Mouse (Mus musculus) c-Kit-positive CD71-positive TER-119-negative erythroid progenitor cells, embryonic 14.5 days (primary cell): ENCODE data around the gene Dcaf11.

Experiments
- DNase-seq: peaks from one replicate; pipeline ENCODE4 v3.0.0-alpha.2; 2013; ENCODE audit warnings: low read depth

Dcaf11 gene

DNA sequence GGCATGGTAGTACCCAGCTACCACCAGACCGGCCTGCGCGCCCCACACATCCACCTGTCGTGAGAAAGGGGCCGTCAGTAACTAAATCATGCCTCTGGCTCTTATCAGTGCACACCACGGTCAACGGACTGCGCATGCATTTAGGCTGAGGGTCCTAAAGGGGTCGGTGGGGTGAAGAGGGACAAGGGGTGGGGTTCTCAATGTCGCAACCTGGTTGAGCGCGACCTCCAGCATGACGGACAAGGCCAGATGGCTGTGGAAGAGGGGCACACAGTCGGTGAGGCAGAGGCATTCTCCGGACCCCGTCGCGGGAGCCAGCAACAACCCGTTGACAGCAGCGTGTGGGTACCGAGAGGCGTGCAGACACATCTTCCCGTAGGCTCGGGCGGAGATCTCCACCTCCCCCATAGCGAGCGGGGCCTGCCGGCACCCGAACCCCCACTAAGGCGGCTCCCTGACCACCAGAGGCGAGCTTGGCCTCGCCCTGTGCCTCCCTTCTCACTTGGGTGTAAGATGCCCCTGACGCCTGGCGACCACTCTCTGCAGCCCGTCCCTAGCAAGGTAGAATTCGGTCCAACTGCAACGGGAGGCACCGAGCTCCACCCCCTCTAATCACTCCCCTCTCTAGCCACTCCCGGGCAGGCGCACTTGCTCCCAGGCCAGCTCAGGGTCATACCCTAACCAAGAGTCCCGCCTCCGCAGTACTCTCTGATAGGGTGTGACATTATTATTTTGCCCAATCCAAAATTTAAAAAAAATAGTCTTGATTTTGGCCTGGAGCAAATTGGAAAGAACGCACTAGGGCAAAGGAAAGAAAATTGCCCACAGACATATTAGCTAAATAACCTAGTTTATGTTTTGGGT, 25.1 kb downstream of the Dcaf11 start, which contains the start of gene Emc9:
Gene Emc9 (minus strand): TSS at position 601 of the 864 bp plus-strand sequence.
- DNase-seq: peak; percentile 87

DNA sequence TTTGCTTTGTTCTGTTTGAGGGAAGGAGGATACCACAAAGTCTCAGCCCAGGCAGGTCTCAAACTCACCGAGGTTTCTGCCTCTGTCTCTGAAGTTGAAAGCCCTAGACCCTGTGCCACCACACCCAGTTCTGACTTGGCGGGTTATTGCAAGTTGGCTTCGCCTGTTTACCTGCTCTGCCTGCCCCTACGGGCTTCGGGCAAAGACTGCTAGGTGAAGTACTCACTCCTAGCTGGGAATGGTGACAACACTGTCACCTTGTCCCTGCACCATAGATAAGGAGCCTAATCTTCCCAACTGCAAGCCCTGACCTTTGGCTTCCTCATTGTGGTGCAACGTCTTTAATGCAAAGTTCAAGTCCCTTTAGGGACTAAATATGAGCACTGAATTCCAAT, 25.8 kb downstream of the Dcaf11 start:
- no peak for DNase-seq

GRCm38 (mm10) chr14:55586149-55586548, 26.3 kb downstream of the Dcaf11 start:
- no peak for DNase-seq

GRCm38 (mm10) chr14:55589271-55589670, 29.5 kb downstream of the Dcaf11 start:
- no peak for DNase-seq

- no peak for DNase-seq
Observed at GRCm38 (mm10) chr14:55589771-55590448, 30.1 kb downstream of the Dcaf11 start.

DNA sequence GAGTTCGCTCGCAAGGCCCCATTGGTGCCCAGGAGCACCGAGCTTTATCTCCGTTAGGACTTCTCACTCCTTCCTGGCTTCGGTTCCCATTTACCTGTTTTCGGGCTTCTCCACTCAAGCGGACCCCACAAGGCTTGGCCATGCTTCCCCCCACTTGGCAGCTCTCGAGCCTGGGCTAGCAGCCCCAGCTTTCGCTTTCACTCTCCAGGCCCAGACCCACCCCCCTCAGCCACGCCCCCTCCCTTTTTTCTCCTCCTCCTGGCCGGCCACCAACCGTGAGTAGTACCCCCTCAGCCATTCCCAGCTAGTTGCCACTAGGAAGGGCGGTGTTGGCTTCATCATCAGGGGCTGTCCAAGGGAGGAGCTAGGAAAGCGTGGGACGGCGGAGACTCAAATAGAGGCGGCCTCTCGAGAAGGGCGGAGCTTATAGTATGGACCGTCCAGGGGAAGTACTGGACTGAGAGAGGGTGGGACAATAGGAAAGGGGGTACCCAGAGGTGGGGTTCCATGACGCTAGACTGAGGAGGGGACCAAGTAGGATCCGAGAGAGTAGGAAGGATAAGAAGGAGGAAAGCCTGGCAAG, 31.0 kb downstream of the Dcaf11 start, which contains the start of gene Psme2:
Gene Psme2 (minus strand): TSS at position 366 of the 583 bp plus-strand sequence.
- DNase-seq: peak; percentile 91

GRCm38 (mm10) chr14:55591331-55591891, 31.6 kb downstream of the Dcaf11 start, which contains the start of gene Rnf31:
Gene Rnf31, plus strand, starts transcription at chr14:55591708.
- peak; percentile 94 for DNase-seq

DNA sequence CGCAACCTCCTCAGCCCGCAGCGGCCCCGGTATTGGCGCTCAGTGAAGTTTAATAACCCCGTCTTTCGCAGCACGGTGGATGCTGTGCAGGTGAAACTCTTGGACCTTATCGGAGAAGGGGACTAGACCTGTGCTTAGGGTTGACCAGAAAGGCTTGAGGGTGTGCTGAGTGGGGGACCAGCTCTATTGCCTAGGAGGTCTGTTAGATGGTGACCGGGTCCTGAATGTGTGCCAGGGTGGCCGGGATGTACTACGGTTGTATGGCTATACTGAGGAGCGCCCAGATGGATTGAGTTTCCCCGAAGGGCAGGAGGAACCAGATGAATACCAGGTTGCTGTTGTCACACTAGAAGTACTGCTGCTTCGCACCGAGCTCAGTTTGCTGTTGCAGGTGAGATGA, 32.4 kb downstream of the Dcaf11 start:
- DNase-seq: no peak

DNA sequence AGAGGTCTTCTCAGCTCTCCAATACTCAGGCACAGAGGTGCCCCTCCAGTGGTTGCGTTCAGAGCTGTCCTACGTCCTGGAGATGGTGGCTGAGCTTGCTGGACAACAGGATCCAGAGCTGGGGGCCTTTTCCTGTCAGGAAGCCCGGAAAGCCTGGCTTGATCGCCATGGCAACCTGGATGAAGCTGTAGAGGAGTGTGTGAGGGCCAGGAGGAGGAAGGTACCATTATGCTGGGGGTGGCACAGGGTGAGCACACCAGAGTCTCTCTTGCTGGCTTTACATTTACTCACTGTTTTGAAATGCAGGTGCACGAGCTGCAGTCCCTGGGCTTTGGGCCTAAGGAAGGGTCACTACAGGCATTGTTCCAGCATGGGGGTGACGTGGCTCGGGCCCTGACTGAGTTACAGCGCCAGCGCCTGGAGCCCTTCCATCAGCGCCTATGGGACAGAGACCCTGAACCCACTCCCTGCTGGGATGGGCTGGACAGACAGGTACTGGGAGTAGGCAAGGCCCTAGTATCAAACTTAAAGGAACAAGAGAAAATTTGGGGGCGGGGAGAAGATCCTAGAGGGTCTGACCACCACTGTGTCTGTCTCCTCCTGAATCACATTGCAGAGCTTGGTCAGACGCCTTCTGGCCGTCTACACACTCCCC, 36.4 kb downstream of the Dcaf11 start:
- no peak for DNase-seq

- DNase-seq: no peak
Observed at GRCm38 (mm10) chr14:55598521-55599390, 39.0 kb downstream of the Dcaf11 start.

GRCm38 (mm10) chr14:55603271-55603632, 43.4 kb downstream of the Dcaf11 start, which contains the start of gene Irf9:
Gene Irf9, plus strand, starts transcription at chr14:55603571.
- DNase-seq: no peak

GRCm38 (mm10) chr14:55603633-55604576, 44.1 kb downstream of the Dcaf11 start:
- peak; percentile 98 for DNase-seq

DNA sequence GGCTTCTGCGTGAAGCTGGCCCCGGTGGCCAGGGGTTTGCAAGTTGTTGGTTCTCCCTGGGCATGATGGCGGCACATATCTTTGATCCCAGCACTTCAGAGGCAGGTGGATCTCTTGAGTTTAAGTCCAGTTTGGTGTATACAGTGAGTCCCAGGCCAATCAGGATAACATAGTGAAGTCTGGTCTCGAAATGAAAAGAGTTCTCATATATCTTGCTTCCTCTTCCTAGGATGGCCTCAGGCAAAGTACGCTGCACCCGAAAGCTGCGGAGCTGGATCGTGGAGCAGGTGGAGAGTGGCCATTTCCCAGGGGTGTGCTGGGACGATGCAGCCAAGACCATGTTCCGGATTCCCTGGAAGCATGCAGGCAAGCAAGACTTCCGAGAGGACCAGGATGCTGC, 45.0 kb downstream of the Dcaf11 start:
- DNase-seq: no peak

GRCm38 (mm10) chr14:55605743-55606459, 46.1 kb downstream of the Dcaf11 start:
- DNase-seq: no peak

DNA sequence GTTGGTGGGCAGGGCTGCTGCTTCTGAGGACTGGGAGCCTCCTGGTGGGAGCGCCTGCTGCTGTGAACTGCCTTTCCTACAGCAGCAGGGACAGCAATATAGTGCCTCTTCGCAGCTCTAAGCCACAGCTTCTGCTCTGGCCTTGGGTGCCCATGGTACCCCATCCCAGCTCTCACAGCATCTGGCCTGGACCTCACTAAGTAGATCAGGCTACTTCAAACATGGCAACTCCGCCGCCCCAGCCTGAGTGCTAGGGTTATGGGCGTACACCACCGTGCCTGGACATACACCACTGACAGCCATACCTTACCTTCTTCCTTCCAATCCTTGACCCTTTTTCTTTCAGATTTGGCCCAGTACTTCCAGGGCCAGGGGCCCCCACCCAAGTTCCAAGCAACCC, 48.5 kb downstream of the Dcaf11 start:
- DNase-seq: no peak

DNA sequence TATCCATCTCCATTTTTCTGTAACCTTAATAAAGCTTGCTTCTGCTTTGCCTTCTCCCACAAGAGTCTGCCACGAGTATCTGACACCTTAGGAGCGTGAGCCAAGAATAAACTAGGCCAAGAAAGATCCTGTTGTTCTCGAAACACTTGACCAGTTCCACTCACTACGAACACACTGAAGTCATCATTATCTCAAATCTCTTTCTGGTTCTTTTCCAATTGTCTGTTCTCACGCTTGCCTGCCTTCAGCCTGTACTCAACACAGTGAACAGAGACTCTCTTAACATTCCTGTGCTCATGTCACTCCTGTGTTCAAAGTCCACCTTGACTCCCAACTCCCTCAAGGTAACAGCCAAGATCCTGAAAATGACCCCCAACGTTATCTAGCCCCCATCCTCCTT, 53.5 kb downstream of the Dcaf11 start:
- no peak for DNase-seq

DNA sequence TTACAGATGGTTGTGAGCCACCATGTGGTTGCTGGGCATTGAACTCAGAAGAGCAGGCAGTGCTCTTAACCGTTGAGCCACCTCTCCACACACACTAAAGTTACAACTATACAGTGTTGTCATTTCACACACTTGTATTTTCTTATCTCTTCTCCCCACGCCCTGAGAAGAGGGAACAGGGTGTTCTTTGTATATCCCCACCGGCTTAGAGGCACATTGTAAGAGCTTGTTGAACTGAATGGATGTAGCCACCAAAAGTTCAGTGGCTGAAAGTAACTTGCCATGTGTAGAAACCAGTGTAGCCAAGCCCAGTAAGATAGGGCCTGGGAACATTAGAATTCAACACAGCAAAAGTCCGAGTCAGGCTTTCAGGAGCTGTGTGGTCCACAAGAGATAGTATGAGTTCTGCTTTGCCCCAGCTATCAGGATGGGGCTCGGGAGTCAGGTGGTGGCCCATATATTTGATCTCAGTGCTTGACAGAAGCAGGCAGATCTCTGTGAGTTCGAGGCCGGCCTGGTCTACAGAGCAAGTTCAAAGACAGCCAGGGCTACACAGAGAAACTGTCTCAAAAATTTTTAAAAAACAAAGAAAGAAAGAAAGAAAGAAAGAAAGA, 54.9 kb downstream of the Dcaf11 start:
- DNase-seq: peak; percentile 85

- no peak for DNase-seq
Observed at GRCm38 (mm10) chr14:55615876-55616275, 56.1 kb downstream of the Dcaf11 start.

DNA sequence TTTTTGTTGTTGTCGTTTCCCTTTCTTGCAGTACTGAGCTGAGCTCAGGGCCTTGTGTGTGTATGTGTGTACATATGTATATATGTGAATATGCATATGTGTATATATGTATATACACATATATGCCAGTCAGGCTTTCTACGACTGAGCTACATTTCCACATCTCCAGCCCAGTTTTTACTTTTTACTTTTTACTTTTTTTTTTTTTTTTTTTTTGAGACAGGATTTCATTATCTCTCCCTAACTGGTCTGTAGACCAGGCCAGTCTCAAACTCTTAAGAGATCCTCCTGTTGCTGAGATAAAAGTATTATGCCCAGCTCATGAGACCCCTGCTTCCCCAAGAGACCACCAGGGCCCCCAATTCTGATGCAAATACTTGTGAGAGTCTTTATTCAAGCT, 57.0 kb downstream of the Dcaf11 start:
- DNase-seq: no peak
